Mouse (Mus musculus) left cerebral cortex, adult 18-20 months (tissue): ENCODE measurements around the gene Tmem174. TPM values are rescaled to one million over a fixed set of nuclear protein-coding genes. Genes with fewer than 3 reads are reported as not detected.
A peak's percentile ranks its signal among the peaks of the same experiment; 100 is the strongest.

Experiments
- DNase-seq, 2 experiments: peaks; one replicate each; pipeline ENCODE4 v3.0.0; 2021 to 2022; ENCODE audit warnings: low spot score in 2 of 2, mixed read lengths in 1 of 2
- total RNA-seq, 2 experiments: library from RNA; stranded (reverse); gene quantifications; 2 replicates each; pipeline ENCODE4 v1.2.3; 2021

Gene Tmem174
- total RNA-seq, 2 experiments from 2014 or later, result 0.14 TPM; not detected in 1

DNA sequence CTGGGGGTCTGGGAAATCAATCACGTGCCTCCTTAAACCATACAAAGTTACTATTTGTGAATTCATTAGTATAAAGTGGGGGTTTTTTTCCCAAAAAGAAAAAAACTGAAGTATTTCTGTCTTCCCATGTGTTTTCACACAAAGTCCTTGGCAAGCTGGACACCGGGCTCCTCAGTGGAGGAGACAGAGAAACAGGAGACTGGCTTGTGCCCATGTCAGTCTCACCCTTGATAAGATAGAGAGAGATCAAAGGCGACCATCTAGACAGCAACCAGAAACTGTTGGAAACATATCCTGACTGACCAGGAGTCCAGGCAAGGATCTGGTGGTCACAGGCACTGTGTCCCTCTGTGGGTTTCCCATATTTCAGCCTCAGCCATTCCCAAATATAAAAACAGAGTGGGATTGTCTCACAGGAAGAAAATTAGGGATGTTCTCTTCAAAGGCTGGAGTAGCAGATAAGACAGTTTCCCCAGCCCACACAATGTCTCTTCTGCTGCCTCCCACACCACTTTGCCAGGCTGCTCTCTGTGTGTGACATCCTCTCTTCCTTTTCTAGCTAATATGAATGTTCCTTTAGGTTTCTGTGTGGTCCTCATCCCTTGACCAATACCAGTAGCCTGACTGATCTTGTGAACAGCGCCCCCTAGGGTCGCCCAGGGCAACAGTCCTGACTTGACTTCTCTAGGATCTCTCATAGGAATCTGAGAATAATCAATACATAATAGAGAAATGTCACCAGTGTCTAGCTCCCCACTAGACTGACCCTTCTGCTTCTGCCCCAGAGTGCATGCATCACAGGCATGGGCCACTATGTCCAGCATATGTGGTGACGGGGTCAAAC lies 3.3 kb downstream of the Tmem174 start:
- DNase-seq, result peak; percentile 10 to 36

DNA sequence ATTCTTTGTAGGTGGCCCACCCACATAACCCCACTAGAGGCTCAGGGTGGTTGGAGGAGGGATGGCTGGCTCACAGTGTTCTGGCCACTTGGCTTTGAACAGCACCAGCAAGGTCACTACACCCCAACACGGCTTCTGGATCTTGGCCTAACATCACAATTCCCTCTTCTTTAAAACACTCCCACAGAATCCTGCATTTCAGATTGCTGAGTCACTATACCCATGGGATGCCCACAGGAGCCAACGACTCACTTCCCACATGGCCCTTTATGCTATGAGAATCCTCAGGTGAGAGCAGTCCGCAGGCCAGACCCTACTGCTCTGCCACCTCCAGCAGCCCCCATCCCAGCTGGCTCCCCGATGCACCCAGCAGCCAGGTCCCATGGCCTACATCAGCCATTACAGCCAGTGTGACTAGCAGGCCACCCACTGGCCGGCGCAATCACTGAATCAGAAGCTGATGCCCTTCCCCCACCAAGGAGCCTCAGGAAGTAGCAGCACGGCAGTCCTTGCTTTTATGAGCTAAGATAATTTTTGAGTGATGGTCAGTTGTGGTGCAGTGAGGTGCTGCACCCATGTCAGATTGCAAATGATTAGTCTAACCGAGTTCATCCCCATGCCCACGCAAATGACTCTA lies 4.8 kb downstream of the Tmem174 start:
- peak; percentile 8 to 25 for DNase-seq

DNA sequence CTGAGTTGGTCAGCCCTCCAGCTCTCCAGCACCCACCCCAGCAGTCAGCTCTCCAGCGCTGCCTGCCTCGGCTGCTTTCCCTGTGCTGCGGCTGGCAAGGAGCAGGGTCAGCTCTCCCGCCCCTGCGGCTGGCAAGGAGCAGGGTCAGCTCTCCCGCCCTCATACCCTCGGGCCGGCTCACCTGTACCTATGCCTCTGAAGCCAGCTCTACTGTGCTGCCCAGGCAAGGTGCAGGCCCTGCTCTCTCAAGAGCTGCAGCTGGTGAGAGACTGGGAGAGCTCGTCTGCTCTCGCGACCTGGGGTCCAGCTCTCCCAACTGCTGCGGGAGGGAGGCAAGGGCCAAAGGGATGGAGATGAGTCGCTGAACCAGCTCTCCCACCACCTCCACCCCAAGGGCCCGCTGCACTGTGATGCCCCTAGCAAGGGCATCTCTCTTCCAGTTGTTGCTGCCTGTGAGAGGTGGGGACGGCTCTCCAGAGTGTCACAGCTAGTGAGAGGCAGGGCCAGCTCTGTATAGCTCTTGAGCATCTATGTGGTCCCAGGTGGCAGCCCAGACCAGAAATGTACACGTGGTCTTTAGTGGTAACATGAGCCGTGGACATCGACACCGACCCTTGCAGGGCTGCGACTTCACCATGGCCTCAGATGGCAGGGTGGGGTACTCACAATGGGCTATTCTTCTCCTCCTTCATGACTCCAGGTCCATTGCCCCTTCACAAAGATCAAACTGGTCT lies 5.9 kb downstream of the Tmem174 start:
- DNase-seq, result no peak

DNA sequence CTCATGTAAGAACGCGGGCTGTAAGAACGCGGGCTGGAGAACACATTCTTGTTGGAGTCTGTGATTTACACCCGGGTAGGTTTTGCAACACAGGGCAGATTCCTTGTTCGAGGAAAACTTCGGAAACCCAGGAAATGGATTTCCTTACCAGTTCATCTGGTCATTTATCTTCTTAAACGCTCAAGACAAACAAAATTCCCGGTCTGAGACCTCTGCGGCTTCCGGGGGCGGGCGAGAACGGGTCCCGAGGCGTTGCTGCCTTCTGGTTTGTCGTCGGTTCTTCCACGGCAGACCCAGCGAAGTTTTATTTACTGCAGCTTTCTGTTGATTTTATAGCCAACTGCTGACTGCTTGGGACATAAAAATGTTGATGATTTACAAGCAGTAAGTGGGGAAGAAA lies 10.5 kb downstream of the Tmem174 start:
- DNase-seq, result no peak

DNA sequence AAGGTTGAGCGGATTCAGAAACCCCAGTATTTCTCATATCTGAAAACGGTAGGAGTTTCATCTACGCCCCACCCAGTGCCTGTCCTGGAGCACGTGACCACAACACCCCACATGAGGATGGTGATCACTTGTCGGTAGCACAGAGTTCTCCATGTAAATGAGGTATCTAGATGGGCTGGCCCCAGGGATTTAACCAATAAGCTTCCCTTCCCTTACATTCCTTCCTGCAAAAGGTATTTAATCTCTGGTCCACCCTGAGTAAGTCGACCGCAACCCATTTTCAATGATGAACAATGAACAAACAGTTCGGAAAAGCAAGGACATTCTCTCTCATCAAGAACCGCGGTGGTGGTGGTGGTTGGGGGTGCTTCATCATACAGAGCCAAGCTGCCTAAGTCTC lies 12.7 kb downstream of the Tmem174 start:
- DNase-seq, result no peak

DNA sequence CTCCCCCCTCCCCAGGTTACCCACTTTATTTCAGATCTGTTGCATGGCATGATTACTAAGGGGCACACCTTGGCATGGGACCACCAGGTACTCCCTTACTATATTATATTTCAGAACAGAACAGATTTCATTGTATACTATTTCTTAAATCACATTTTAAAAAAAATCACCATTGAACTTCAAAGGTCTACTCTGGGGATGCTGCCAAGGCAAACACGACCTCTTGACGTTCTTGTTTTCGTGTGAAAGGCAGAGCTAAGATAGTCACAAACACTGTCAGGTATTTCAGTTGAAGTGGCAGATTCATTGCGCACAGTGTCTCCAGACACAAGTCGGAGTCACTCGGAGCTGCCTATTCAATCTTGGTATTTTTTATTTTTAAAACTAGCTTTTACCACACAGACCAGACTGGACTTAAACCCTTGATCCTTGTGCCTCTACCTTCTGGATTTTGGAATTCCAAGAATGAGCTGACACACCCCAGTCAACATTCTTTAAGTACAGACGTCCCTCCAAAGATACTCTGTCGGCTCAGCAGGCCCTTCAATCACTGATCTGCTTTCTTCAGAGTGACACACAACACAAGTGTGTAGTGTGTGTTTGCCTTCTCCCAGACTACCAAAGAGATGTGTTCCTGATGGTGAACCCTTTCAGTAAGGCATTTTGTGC lies 14.2 kb downstream of the Tmem174 start:
- no peak for DNase-seq

DNA sequence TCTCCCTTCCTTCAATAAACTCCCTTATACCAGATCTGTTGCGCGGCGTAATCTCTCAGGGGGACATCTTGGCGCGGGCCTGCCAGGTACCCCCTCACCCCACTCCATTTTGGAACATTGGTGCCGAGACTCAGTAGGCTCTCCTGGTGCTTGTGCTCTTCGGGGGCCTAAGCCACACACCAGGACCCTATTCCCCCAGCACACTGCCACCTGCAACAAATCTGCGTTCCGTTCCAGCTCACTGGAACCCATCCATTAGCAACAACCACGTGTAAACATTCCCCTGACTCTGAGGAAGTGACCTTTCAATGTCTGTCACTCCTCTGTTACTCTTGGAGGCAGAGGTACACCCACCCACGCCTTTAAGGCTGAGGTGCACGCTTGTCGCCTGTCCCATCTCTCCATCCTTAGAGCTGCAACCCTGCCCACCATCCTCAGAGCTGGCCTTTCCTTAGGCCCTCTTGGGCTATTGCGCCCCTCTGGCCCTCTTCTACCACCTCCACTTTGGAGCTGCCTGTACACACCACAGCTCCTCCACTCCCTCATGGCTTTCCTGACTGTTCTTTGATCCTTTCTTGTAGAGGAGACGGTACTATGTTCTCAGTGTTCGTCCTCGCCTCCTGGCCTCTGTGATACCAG lies 19.7 kb downstream of the Tmem174 start:
- DNase-seq, result no peak

DNA sequence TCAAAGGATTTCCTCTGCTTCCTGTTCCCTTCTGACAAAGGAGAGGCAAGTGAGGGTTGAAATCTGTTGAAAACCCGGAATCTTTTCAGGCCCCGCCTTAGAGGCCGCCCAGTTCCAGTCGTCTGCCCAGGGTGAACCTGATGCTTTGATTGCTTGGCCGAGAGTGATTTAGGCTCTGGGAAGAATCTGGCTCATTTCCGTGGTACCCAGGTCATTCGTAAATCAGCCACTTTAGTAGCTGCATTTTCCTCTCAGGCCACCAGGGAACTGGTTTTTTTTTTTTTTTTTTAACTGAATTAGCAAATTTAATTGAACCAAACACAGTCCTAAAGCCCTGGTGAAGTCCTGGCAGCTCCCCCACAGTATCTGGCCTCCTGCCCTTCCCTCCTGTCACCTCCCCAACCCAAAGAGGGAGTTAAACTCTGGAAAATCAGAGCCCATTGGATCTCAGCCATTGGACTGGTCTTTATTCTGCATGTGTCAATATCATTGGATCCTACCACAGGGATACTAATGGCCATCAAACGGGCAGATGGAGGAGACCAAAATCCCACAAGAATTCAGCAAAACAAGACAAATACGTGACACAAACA lies 29.2 kb downstream of the Tmem174 start:
- DNase-seq, result no peak

DNA sequence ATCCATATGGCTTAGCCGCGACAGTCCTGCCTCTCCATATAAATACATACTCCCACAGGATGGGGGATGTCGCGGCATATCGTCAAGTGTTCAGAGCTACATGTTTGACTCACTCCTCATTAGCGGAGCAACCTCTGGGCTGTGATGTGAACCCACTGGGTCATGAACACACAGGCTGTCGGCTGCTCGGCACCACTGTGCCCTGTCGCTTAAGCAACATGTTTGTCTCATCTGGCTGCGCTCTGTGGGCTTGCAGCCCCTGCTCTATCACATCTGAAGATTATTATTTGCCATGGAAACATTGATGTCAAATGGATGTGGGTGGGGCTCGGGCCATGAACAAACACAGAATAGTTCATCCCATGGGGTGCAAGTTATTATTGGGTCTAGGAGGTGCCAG lies 33.4 kb downstream of the Tmem174 start:
- no peak for DNase-seq

DNA sequence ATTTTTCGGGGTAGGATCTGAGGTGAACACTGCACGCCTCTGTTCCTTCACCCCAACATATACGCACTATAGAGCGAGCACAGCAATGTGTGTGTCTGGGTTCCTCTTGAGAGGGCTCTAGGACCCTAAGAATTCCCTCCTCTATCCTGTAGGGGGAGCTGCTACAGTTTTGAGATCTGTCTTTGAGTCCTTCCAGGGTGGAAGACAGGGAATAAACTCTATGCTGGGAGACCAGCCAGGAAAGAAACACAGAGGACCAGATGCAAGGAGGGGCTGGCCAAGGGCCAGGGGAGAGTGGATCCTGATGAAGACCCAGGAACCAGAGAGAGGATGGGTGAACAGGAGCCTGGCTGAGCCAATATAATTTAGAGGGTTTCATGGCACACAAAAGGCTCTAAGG lies 40.5 kb downstream of the Tmem174 start:
- no peak for DNase-seq

DNA sequence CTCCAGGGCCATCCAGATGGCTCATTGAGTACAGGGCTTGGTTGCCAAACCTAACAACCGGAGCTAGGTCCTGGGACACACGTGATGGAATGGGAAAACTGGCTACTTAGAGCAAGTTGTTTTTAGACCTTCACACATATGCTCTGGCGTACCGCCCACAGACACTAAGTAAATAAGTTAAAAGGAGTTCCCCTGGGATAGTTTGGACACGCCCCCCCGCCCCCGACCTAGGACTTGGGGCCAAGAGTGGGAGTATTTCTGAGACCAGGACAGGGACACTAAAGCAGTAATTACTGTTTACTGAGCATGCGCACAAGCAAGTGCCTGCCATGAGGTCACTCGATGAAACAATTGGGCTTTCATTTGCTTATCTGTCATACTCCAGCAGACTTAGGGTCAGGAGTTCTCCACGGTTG lies 42.5 kb downstream of the Tmem174 start:
- no peak for DNase-seq

DNA sequence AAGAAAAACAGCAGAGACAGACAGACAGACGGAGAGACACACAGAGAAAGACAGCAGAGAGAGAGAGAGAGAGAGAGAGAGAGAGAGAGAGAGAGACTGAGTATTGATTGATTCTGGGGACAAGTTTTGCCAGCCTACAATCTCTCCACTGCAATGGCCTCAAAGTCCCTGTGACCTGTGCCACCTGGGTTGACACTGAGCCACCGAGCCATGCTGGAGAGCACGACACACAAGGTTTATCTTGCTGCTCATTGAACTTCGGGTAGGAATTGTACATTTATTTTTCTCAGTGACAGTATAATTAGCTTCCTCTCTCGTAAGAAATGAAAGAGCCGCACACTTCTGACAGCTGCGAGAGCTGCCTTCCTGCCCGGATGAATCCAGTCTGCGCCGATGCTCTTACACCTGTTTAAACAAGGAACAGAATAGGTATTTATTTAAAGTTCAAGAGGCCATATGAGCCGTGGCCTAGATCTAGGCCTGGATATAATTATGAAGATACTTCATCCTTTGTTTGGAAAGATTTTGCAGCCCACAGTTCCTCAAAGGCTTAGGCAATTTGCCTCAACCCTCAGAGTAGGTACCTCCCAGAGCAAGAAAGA lies 43.2 kb downstream of the Tmem174 start:
- DNase-seq, result no peak

DNA sequence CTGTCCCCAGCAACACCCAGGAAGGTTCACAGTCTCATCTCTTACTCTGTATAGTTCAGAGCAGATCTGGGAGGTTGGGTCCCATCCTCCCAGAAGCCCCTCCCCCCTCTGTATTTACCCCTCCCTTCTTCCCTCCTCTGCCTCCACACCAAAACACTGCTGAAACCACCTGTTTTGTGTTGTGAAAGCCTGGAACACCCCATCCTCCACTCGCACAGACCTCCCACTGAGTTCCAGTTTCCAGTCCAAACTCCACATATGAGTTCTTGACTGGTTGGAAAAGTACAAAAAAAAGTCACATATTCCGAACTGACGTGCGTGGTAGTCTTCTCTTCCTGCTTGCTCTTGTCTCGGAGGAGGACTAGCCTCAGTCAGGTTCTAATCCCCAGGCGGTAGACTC lies 45.8 kb downstream of the Tmem174 start:
- DNase-seq, result no peak

DNA sequence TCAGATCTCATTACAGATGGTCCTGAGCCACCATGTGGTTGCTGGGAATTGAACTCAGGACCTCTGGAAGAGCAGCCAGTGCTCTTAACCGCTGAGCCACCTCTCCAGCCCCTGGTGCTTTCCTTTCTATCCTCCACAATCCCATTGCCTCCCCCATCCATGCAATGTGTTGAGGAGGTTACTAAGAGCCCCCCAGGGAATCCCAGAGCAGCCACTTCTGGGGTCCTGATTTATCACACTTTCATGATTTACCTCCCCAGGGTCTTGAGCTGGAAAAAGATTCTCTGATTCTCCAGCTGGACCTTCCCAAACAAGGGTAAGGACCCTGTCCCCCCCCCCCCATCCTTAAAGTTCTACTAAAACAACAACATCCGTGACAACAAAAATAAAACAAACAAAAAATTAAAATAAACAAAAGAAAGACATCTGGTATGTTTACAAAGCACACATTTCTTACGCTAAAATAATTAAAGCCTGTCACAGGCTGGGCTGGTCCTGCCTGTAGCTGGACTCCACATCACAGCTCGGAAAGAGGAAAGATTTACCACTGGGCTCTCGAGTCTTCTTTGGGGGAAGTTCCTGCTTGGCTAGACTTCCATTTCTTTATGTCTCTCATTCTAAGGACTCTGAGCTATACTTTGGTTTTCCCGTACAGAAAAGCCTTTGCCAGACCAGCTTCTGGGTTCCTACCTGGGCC lies 46.4 kb downstream of the Tmem174 start:
- no peak for DNase-seq

DNA sequence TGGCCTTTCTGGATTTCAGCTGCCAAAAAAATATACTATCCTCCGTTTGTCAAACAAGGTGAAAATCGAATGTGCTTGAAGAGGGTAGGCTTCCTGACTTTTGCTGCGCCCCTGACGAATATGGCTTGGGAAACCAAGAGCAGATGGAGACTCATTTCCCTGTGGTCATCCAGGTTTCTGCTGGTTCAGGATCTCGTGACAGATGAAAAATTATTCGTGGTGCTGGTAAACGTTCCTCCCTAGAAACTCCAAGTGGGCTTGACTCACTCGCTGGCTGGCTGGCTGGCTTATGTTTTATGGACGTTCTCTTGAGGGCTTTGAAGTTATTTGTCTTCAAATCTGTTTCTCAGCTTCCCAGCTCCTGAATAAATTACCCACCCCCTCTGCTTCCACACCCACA lies 47.6 kb downstream of the Tmem174 start:
- DNase-seq, result no peak

DNA sequence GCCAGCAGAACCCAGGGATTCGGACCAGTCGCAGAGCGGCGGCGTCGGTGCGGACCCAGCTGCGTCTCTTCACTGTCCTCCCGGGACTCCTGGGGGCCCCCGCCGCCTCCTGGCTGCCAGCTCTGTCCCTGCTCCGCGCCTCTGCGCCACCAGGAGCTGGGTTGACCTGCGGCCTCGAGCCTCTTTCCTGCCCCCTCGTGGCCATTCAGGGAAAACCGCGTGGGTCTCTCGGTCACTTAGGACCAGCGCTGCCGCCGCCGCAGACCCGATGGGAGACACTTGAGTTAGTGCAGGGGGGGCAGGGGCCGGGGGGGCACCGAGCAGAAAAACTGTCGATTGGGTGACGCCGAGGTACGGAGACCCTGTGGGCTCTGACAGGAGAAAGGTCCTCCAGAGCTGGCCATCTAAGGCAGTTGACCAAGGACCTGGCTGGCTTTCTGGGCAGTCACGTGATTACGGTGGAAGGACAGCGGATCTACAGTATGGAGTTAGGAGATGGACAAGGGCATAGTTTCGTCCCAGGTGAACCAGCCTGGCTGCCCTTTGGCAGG lies 48.2 kb downstream of the Tmem174 start:
- peak; percentile 73 for DNase-seq

DNA sequence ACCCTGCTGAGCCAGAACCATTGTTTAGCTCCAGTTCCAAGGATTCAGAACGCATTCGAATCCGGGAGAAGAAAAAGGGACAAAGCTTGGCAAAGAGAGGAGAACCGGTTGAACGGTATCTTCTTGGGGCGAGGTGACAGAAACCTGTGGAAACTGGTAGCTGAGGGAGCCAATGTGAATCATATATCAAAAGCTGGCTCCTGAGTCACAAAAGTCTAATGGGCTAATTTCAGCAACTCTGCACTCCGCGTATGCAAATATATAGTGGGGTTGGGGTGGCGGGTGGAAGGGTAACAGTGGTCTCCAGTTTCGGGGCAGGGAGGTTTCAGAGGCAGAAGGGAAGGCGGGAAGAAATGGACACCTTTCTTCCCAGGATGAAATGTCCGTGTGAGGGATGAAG lies 48.7 kb downstream of the Tmem174 start:
- DNase-seq, result no peak

DNA sequence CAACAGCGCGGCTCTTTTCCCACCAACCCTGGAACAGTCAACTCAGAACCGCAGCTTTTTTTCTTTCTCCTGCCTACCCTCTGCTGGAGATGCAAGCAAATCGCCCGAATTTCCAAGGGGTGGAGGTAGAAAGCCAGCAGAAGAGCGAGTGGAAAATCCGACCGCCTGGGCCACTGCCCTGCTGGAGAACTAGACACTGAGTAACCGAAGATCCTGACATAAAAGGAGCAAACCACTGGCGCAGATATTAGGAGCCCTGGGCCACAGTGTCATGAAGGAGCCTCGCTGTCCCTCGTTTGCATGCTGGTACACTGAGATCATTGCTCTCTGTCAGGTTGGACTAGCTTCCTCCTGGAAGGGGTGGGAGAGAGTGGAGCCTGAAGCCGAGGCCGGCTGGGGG lies 49.6 kb downstream of the Tmem174 start:
- peak in 1 of 2 experiments; percentile 18 for DNase-seq
